Mouse (Mus musculus) neural tube, embryonic 15.5 days (tissue): ENCODE measurements around the gene Mgat4c. TPM values are rescaled to one million over a fixed set of nuclear protein-coding genes. Genes with fewer than 3 reads are reported as not detected.
"Not testable (repeated sequence)": the region's sequence is repeated elsewhere in the genome, so short reads cannot be mapped to it uniquely, and the experiment has no call there.

Experiments used
- ATAC-seq: fragments of 200-750 bp; cut with Nextera tagmentation; 2 replicates; pipeline ENCODE4 v1.8.0; 2017; ENCODE audit warnings: mild to moderate bottlenecking, moderate TSS enrichment, moderate library complexity; ENCODE audit not compliant: low FRiP score
- H3K27ac ChIP-seq: fragments of 300-500 bp; sonication (generic); replicated peaks from 2 replicates; pipeline ENCODE4 v1.5.1; 2015; ENCODE audit warnings: mild to moderate bottlenecking, inconsistent platforms
- H3K27me3 ChIP-seq: fragments of 300-500 bp; sonication (generic); replicated peaks from 2 replicates; pipeline ENCODE4 v1.6.1; 2015; ENCODE audit warnings: inconsistent platforms
- H3K36me3 ChIP-seq: fragments of 300-500 bp; sonication (generic); 2 replicates; pipeline ENCODE4 v1.6.1; 2015; ENCODE audit warnings: inconsistent platforms
- H3K4me1 ChIP-seq: fragments of 300-500 bp; sonication (generic); 2 replicates; pipeline ENCODE4 v1.6.1; 2015; ENCODE audit warnings: inconsistent platforms
- H3K4me2 ChIP-seq: fragments of 300-500 bp; sonication (generic); 2 replicates; pipeline ENCODE4 v1.6.1; 2015; ENCODE audit warnings: inconsistent platforms, mild to moderate bottlenecking, moderate library complexity
- H3K4me3 ChIP-seq: fragments of 300-500 bp; sonication (generic); replicated peaks from 2 replicates; pipeline ENCODE4 v1.5.1; 2015; ENCODE audit warnings: mild to moderate bottlenecking, inconsistent platforms
- H3K9ac ChIP-seq: fragments of 300-500 bp; sonication (generic); replicated peaks from 2 replicates; pipeline ENCODE4 v1.6.1; 2015; ENCODE audit warnings: mild to moderate bottlenecking, inconsistent platforms
- H3K9me3 ChIP-seq: fragments of 300-500 bp; sonication (generic); replicated peaks from 2 replicates; pipeline ENCODE4 v1.6.1; 2016; ENCODE audit warnings: inconsistent platforms
- WGBS: fragments of 180-500 bp; shearing (Covaris S2); methylation state at CpG from one replicate; pipeline ENCODE4 v1.1.7; 2015; ENCODE audit warnings: mixed read lengths; 5-methylcytosine and 5-hydroxymethylcytosine counted together
- microRNA-seq: library from miRNA; unstranded; fragments of <30 nt; microRNA quantifications from one replicate; pipeline ENCODE4, GENCODE M21; 2017
- polyA plus RNA-seq: library from polyadenylated mRNA; unstranded; fragments of >200 nt; fragmentation: Nextera tagmentation; extraction: Ambion mirVana; gene quantifications from 2 replicates; pipeline ENCODE4 v1.2.1, GENCODE M21; 2015

Gene Mgat4c
- polyA plus RNA-seq, 1 experiment from 2014 or later = 47.4 TPM

GRCm38 (mm10) chr10:102372111-102372510 lies 690.8 kb downstream of the Mgat4c start:
- no peak overlapping the region for H3K27ac ChIP-seq
- H3K36me3 ChIP-seq = no peaks in the 10 kb centered on the region
- ATAC-seq = no peak
- no peak overlapping the region for H3K4me2 ChIP-seq
- no peak overlapping the region for H3K4me3 ChIP-seq
- no peaks in the 10 kb centered on the region for H3K9me3 ChIP-seq
- H3K4me1 ChIP-seq = no peaks in the 10 kb centered on the region
- H3K9ac ChIP-seq = no peak overlapping the region
- no peaks in the 10 kb centered on the region for H3K27me3 ChIP-seq

DNA sequence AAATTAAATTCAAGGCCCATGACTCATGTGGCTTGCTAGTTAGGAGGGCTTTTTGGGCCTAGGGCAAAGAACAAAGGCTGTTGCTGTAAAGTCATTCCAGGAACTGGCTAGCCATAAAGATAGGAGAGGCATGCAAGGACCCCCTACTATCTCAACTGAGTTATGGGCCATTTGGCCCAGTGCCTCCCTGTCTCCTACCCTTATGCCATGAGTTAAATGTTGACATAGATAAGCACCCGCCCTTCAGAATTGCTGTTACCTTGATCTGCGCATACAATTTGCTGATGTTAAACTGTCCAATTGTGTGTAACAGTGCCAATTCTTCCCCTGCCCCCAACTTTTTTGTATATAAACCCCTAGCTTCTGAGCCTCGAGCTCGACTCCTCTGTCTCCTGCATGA lies 692.8 kb downstream of the Mgat4c start:
- H3K9ac ChIP-seq = no peak overlapping the region
- no peak for ATAC-seq
- 81% methylated on average over 4 of the region's 4 CpGs for WGBS
- H3K27me3 ChIP-seq = no peaks in the 10 kb centered on the region
- no peak overlapping the region for H3K4me3 ChIP-seq
- no peaks in the 10 kb centered on the region for H3K36me3 ChIP-seq
- H3K4me2 ChIP-seq = no peak overlapping the region
- H3K4me1 ChIP-seq = no peaks in the 10 kb centered on the region
- H3K9me3 ChIP-seq = no peaks in the 10 kb centered on the region
- no peak overlapping the region for H3K27ac ChIP-seq

- Histone ChIP-seq H3K4me2 (no peak overlapping the region), H3K4me3 (no peak overlapping the region), H3K9ac (no peak overlapping the region), H3K9me3 (no peaks in the 10 kb centered on the region), H3K4me1 (no peaks in the 10 kb centered on the region), H3K36me3 (0 out of 2 replicates have a peak, but pooled peaks cover 2% of the 10 kb centered on the region), H3K27me3 (no peaks in the 10 kb centered on the region), H3K27ac (no peak overlapping the region)
- WGBS = 82% methylated on average over 4 of the region's 4 CpGs
- no peak for ATAC-seq
Observed at GRCm38 (mm10) chr10:102377377-102377776, 696.1 kb downstream of the Mgat4c start.

- no peak for ATAC-seq
- H3K9ac ChIP-seq = no peak overlapping the region
Observed at GRCm38 (mm10) chr10:102389223-102389622, 707.9 kb downstream of the Mgat4c start.

GRCm38 (mm10) chr10:102417654-102418272 lies 736.5 kb downstream of the Mgat4c start:
- 72% methylated on average over 2 of the region's 2 CpGs for WGBS
- Histone ChIP-seq H3K4me1 (no peaks in the 10 kb centered on the region), H3K36me3 (no peaks in the 10 kb centered on the region), H3K27ac (no peak overlapping the region), H3K4me2 (no peak overlapping the region), H3K27me3 (no peaks in the 10 kb centered on the region), H3K9me3 (no peaks in the 10 kb centered on the region), H3K9ac (no peak overlapping the region), H3K4me3 (no peak overlapping the region)
- ATAC-seq = no peak

More at GRCm38 (mm10) chr10:102389223-102389622, 707.9 kb downstream of the Mgat4c start:
- no peaks in the 10 kb centered on the region for H3K4me1 ChIP-seq
- no peak overlapping the region for H3K4me3 ChIP-seq
- 92% methylated on average over 1 of the region's 1 CpGs for WGBS
- no peaks in the 10 kb centered on the region for H3K36me3 ChIP-seq
- no peaks in the 10 kb centered on the region for H3K27me3 ChIP-seq
- H3K9me3 ChIP-seq = no peaks in the 10 kb centered on the region
- no peak overlapping the region for H3K4me2 ChIP-seq
- no peak overlapping the region for H3K27ac ChIP-seq

- not testable (repeated sequence) for H3K9me3 ChIP-seq, H3K4me1 ChIP-seq, H3K9ac ChIP-seq, H3K36me3 ChIP-seq, H3K27ac ChIP-seq, H3K4me3 ChIP-seq, ATAC-seq, H3K27me3 ChIP-seq
- peak overlapping the region; percentile 40 for H3K4me2 ChIP-seq
- WGBS = 6% methylated on average over 7 of the region's 7 CpGs
Observed at GRCm38 (mm10) chr10:102435048-102435447, 753.8 kb downstream of the Mgat4c start.

DNA sequence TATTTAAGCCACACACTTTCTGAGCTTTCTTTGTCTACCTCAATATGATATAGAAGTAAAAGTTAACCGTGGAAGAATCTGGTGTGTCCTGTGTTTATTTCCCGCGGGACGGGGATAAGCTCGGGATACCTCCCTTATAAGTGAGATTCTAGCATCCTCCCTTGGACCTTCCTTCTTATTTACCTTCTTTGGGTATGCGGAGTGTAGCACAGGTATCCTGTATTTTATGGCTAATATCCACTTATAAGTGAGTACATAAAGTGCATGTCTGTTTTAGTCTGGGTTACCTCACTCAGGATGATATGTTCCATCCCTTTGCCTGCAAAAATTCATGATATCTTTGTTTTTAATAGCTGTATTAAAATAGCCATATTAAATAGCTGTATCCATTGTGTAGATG lies 754.2 kb downstream of the Mgat4c start:
- not testable (repeated sequence) for H3K36me3 ChIP-seq, H3K27ac ChIP-seq, ATAC-seq, H3K4me3 ChIP-seq, H3K9ac ChIP-seq, H3K4me1 ChIP-seq, H3K9me3 ChIP-seq, H3K27me3 ChIP-seq
- H3K4me2 ChIP-seq = peak overlapping the region; percentile 40
- 37% methylated on average over 6 of the region's 6 CpGs for WGBS

Small RNA genes within 50 kb of the gene (microRNA-seq; reads per million reads assigned to microRNA genes)
- 29.4 reads per million, percentile 36 among the genes with 10 or more reads in this experiment for gene Mir3059
